Mouse (Mus musculus) skeletal muscle tissue, postnatal 0 days (tissue): ENCODE measurements around the gene Cldn15. TPM values are rescaled to one million over a fixed set of nuclear protein-coding genes. Genes with fewer than 3 reads are reported as not detected.

Source experiments
- microRNA counts: library from miRNA; unstranded; fragments of <30 nt; microRNA quantifications from one replicate; lab custom pipeline; 2015
- microRNA-seq, 2 experiments: library from miRNA; unstranded; fragments of <30 nt; microRNA quantifications; one replicate each; pipeline ENCODE4; 2016
- polyA plus RNA-seq: library from polyadenylated mRNA; unstranded; fragments of >200 nt; fragmentation: Nextera tagmentation; extraction: Ambion mirVana; gene quantifications from 2 replicates; pipeline ENCODE4 v1.2.1, GENCODE M21; 2015

Gene Cldn15
- 7.8 and 12.0 TPM in 2 replicates for polyA plus RNA-seq

GRCm38 (mm10) chr5:136966331-136966730 lies at the start of gene Cldn15:
Gene Cldn15, plus strand, starts transcription at chr5:136966616.

GRCm38 (mm10) chr5:136953015-136953414 lies 13.4 kb upstream of the Cldn15 start, which contains the start of gene Fis1:
Gene Fis1, plus strand, starts transcription at chr5:136953275.

GRCm38 (mm10) chr5:136986695-136987137 lies 20.3 kb downstream of the Cldn15 start, which contains the start of gene Plod3:
Gene Plod3, plus strand, starts transcription at chr5:136987019.

GRCm38 (mm10) chr5:136987934-136988271 lies 21.5 kb downstream of the Cldn15 start, which contains the start of gene Znhit1:
Gene Znhit1, minus strand, starts transcription at chr5:136988021.

MicroRNAs within 50 kb of the gene (microRNA counts, 519-probe panel; counts per million panel counts)
- microRNA mmu-miR-702 (lab: Ali Mortazavi, UCI) = 296 counts per million, percentile 58 among the panel's probes with 10 or more counts

Small RNAs within 50 kb of the gene (microRNA-seq; reads per million reads assigned to microRNA genes)
- 6.6 to 14.6 reads per million in 2 experiments for gene Mir702

Other genes starting within 250 kb of the Cldn15 start
- 22.9 and 24.1 TPM in 2 replicates for gene Col26a1, start 83.4 kb upstream of the Cldn15 start, polyA plus RNA-seq
- gene Ift22, start 58.5 kb upstream of the Cldn15 start, polyA plus RNA-seq = 20.8 and 25.7 TPM in 2 replicates
- 178 and 191 TPM in 2 replicates for gene Fis1, start 13.3 kb upstream of the Cldn15 start, polyA plus RNA-seq
- 13.4 and 20.1 TPM in 2 replicates for gene Plod3, start 20.4 kb downstream of the Cldn15 start, polyA plus RNA-seq
- gene Znhit1, start 21.4 kb downstream of the Cldn15 start, polyA plus RNA-seq = 50.8 and 52.5 TPM in 2 replicates
- not detected in 2 replicates for gene Vgf, start 59.8 kb downstream of the Cldn15 start, polyA plus RNA-seq
- gene Ap1s1, start 79.5 kb downstream of the Cldn15 start, polyA plus RNA-seq = 81.5 and 101 TPM in 2 replicates
- 0.50 and 0.71 TPM in 2 replicates for gene Serpine1, start 105.7 kb downstream of the Cldn15 start, polyA plus RNA-seq
- gene Trim56, start 149.6 kb downstream of the Cldn15 start, polyA plus RNA-seq = 4.1 and 5.1 TPM in 2 replicates
- gene Muc3, start 182.7 kb downstream of the Cldn15 start, polyA plus RNA-seq = not detected in 2 replicates
- gene Muc3a, start 245.8 kb downstream of the Cldn15 start, polyA plus RNA-seq = 0.09 TPM in 1 of 2 replicates, not detected in the other